Mouse (Mus musculus): ENCODE results near the gene Ccdc106. TPM values are rescaled to one million over a fixed set of nuclear protein-coding genes. Genes with fewer than 3 reads are reported as not detected.
A peak's percentile ranks its signal among the peaks of the same experiment; 100 is the strongest.

The Ccdc106 gene
- total and polyA plus RNA-seq, 3 experiments: 0.52 to 0.81 TPM; not detected in 1

GRCm38 (mm10) chr7:5051193-5052192, 31.1 kb downstream of the Ccdc106 start, which contains the start of gene Zfp580:
TSS of gene Zfp580 (plus strand) at chr7:5051538.
- peaks cover 7 to 23% of the 10 kb centered on the region in 2 experiments for H3K4me1 ChIP-seq (ENCODE audit: control insufficient read depth in 1 of 2, insufficient read depth in 2 of 2)
- in situ Hi-C loops (cut with MboI; ENCODE audit: low pct_ligation_motif_present, low pct_unique_long_range_greater_than_20kb, low sequenced_read_pairs) (loop anchor here (5.0 kb wide), 1 partner anchor 109 kb away; no protein-coding TSS in a partner anchor), dilution Hi-C loops (cut with MboI; ENCODE audit: extremely low pct_ligation_motif_present, extremely low pct_unique_long_range_greater_than_20kb, low sequenced_read_pairs) (no loop called here)
- DNase-seq (ENCODE audit: extremely low read depth): peak; percentile 72
- H3K27me3 ChIP-seq (replicated peaks): no peaks in the 10 kb centered on the region
- peak within 1 kb of the TSS; percentile 90 for H3K9ac ChIP-seq (ENCODE audit: insufficient read depth, low read depth)
- peak within 1 kb of the TSS; percentile 26; the same call in 1 of the 2 replicates for H3K27ac ChIP-seq (ENCODE audit: insufficient read depth, low read depth)
- H3K79me2 ChIP-seq (replicated peaks; ENCODE audit: control insufficient read depth, extremely low read depth, insufficient read depth, poor library complexity, severe bottlenecking): no peaks in the 10 kb centered on the region
- H3K36me3 ChIP-seq (replicated peaks in 1 of 2; ENCODE audit: control insufficient read depth in 1 of 2, insufficient read depth in 1 of 2, low read length in 1 of 2): peaks cover 0 to 11% of the 10 kb centered on the region in 2 experiments
- no peaks in the 10 kb centered on the region for H3K9me3 ChIP-seq (replicated peaks; ENCODE audit: low read length)
- TF ChIP-seq ZNF384 (IDR thresholded peaks at IDR 0.05; ENCODE audit: low read depth, low read length): no peak
- TF ChIP-seq KAT2A (IDR thresholded peaks at IDR 0.05; ENCODE audit: insufficient replicate concordance, low read length): peak; percentile 56; the same call in 1 of the 2 replicates
- peak; percentile 75 for TF ChIP-seq MEF2A (IDR thresholded peaks at IDR 0.05; ENCODE audit: borderline replicate concordance, low read depth, low read length)
- TF ChIP-seq MYC (IDR thresholded peaks at IDR 0.05; ENCODE audit: low read depth, low read length): 0 out of 2 replicates have a peak, but pooled peaks have one; percentile 58
- TF ChIP-seq SMC3 (IDR thresholded peaks at IDR 0.05; ENCODE audit: low read depth, low read length): peak; percentile 2
- no peak for TF ChIP-seq CTCF (conservative IDR thresholded peaks at IDR 0.05 in 1 of 2, IDR thresholded peaks at IDR 0.05 in 1 of 2; ENCODE audit: low read depth in 2 of 2, low read length in 2 of 2)
- TF ChIP-seq POLR2A (IDR thresholded peaks at IDR 0.05; ENCODE audit: low read depth, low read length): peak; percentile 60; the same call in 1 of the 2 replicates
- peak; percentile 48; the same call in 1 of the 2 replicates for TF ChIP-seq MAX (IDR thresholded peaks at IDR 0.05; ENCODE audit: low read length)
- no peak for TF ChIP-seq E2F4 (IDR thresholded peaks at IDR 0.05; ENCODE audit: insufficient replicate concordance, low read depth, low read length)
- peak; percentile 60; the same call in 1 of the 2 replicates for TF ChIP-seq ELF1 (IDR thresholded peaks at IDR 0.05; ENCODE audit: low read depth, low read length)
- TF ChIP-seq JUN (IDR thresholded peaks at IDR 0.05; ENCODE audit: insufficient read depth, low read depth, low read length): no peak
- peak; percentile 79 for TF ChIP-seq MXI1 (IDR thresholded peaks at IDR 0.05; ENCODE audit: low read depth, low read length)
- TF ChIP-seq ETS1 (conservative IDR thresholded peaks at IDR 0.05; ENCODE audit: low read depth, low read length): peak; percentile 39; the same call in 1 of the 2 replicates
- TF ChIP-seq MAZ (IDR thresholded peaks at IDR 0.05; ENCODE audit: low read depth, low read length): peak; percentile 72; the same call in 1 of the 2 replicates
- peak; percentile 5; the same call in 1 of the 2 replicates for TF ChIP-seq BHLHE40 (IDR thresholded peaks at IDR 0.05; ENCODE audit: low read depth, low read length)
- 0 out of 2 replicates have a peak, but pooled peaks have one; percentile 62 for TF ChIP-seq CHD2 (IDR thresholded peaks at IDR 0.05; ENCODE audit: low read length)
- TF ChIP-seq NRF1 (IDR thresholded peaks at IDR 0.05; ENCODE audit: low read depth, low read length): peak; percentile 30; the same call in 1 of the 2 replicates
- TF ChIP-seq TCF12 (IDR thresholded peaks at IDR 0.05; ENCODE audit: low read depth, low read length): peak; percentile 77
- TF ChIP-seq SIN3A (IDR thresholded peaks at IDR 0.05; ENCODE audit: low read length): peak; percentile 69; the same call in 1 of the 2 replicates
- TF ChIP-seq UBTF (IDR thresholded peaks at IDR 0.05; ENCODE audit: low read depth, low read length): peak; percentile 96
- TF ChIP-seq JUND (conservative IDR thresholded peaks at IDR 0.05; ENCODE audit: low read depth, low read length): no peak
- TF ChIP-seq IRF4 (IDR thresholded peaks at IDR 0.05; ENCODE audit: low read depth, low read length): peak; percentile 70
- TF ChIP-seq HCFC1 (IDR thresholded peaks at IDR 0.05; ENCODE audit: low read depth, low read length): peak; percentile 72
- TF ChIP-seq ZMIZ1 (IDR thresholded peaks at IDR 0.05; ENCODE audit: low read depth, low read length): no peak; the same call in none of the 2 replicates
- peak; percentile 83; the same call in 1 of the 2 replicates for TF ChIP-seq CHD1 (IDR thresholded peaks at IDR 0.05; ENCODE audit: low read depth, low read length)
- peak; percentile 66 for TF ChIP-seq NELFE (IDR thresholded peaks at IDR 0.05; ENCODE audit: low read depth, low read length)
- TF ChIP-seq POLR2AphosphoS2 (IDR thresholded peaks at IDR 0.05; ENCODE audit: low read depth, low read length): no peak
- H3K4me2 ChIP-seq (ENCODE audit: insufficient read depth, low read depth, poor library complexity, severe bottlenecking): peak within 1 kb of the TSS; percentile 95
- peak within 1 kb of the TSS; percentile 70 to 72 (median 71) for H3K4me3 ChIP-seq (replicated peaks in 1 of 3; ENCODE audit: low read depth in 2 of 3, low read length in 2 of 3, poor library complexity in 1 of 3)

All from CH12.LX (cell line).